Mouse (Mus musculus) cerebellum, adult 2 months (tissue): ENCODE results near the gene Lrrc46. TPM values are rescaled to one million over a fixed set of nuclear protein-coding genes. Genes with fewer than 3 reads are reported as not detected.

Experiments
- DNase-seq, 2 experiments: peaks; one replicate each; pipeline ENCODE4 v3.0.0; 2021
- H3K27ac ChIP-seq: fragments of 200-500 bp; 2 replicates; pipeline ENCODE4 v1.5.1; 2012; ENCODE audit warnings: low read length, control low read depth, inconsistent platforms; ENCODE audit not compliant: insufficient read depth
- H3K27me3 ChIP-seq: fragments of 200-500 bp; 2 replicates; pipeline ENCODE4 v1.6.1; 2012; ENCODE audit warnings: inconsistent platforms, mild to moderate bottlenecking, low read length, moderate library complexity; ENCODE audit not compliant: control insufficient read depth, insufficient read depth
- H3K4me1 ChIP-seq: fragments of 200-500 bp; 2 replicates; pipeline ENCODE4 v1.6.1; 2011; ENCODE audit warnings: low read length; ENCODE audit not compliant: control insufficient read depth, insufficient read depth
- H3K4me3 ChIP-seq: fragments of 200-500 bp; replicated peaks from 2 replicates; pipeline ENCODE3; 2011; ENCODE audit warnings: mild to moderate bottlenecking, low read depth, low read length, control low read depth; ENCODE audit not compliant: insufficient read depth
- CTCF ChIP-seq: fragments of 200-500 bp; IDR thresholded peaks from 2 replicates; pipeline ENCODE4 v1.5.1; 2011; ENCODE audit warnings: low read depth, mild to moderate bottlenecking, control low read depth, low read length, moderate library complexity, borderline replicate concordance; ENCODE audit not compliant: insufficient read depth
- POLR2A ChIP-seq: fragments of 200-500 bp; IDR thresholded peaks from 2 replicates; pipeline ENCODE4 v1.6.1; 2011; ENCODE audit warnings: low read length, control low read depth, borderline replicate concordance; ENCODE audit not compliant: insufficient read depth
- WGBS: fragments of 180-500 bp; shearing (Covaris S2); methylation state at CpG from one replicate; pipeline ENCODE4 v1.1.7; 2018; 5-methylcytosine and 5-hydroxymethylcytosine counted together
- polyA plus RNA-seq: library from polyadenylated mRNA; depleted of rRNA; stranded (reverse); fragments of >200 nt; gene quantifications from 2 replicates; pipeline ENCODE4 v1.2.3, GENCODE M21; 2012

The Lrrc46 gene
- polyA plus RNA-seq, 1 experiment: 1.4 TPM

- Histone ChIP-seq H3K27ac (no peak overlapping the region), H3K4me1 (no peaks in the 10 kb centered on the region), H3K27me3 (no peaks in the 10 kb centered on the region), H3K4me3 (no peak overlapping the region)
- WGBS: 52% methylated on average over 9 of the region's 9 CpGs
- no peak for DNase-seq
- TF ChIP-seq CTCF (no peak), POLR2A (no peak)
Observed at GRCm38 (mm10) chr11:97063274-97063920, 22.2 kb upstream of the Lrrc46 start.

GRCm38 (mm10) chr11:97052219-97052646 lies 11.0 kb upstream of the Lrrc46 start:
- no peak for DNase-seq
- H3K4me3 ChIP-seq: peak overlapping the region; percentile 6
- peaks cover 14% of the 10 kb centered on the region for H3K4me1 ChIP-seq
- TF ChIP-seq POLR2A: no peak
- no peak for TF ChIP-seq CTCF
- 17% methylated on average over 11 of the region's 11 CpGs for WGBS
- no peak overlapping the region for H3K27ac ChIP-seq
- no peaks in the 10 kb centered on the region for H3K27me3 ChIP-seq

GRCm38 (mm10) chr11:97050944-97051586 lies 9.9 kb upstream of the Lrrc46 start:
- Histone ChIP-seq H3K4me1 (peaks cover 14% of the 10 kb centered on the region), H3K27ac (peak overlapping the region; percentile 40), H3K4me3 (peak overlapping the region; percentile 69), H3K27me3 (no peaks in the 10 kb centered on the region)
- DNase-seq: peak in 1 of 2 experiments; percentile 37
- no peak for TF ChIP-seq CTCF
- TF ChIP-seq POLR2A: no peak
- under 1% methylated on average over 13 of the region's 13 CpGs for WGBS

GRCm38 (mm10) chr11:97050216-97050943 lies 9.2 kb upstream of the Lrrc46 start, which contains the start of gene Osbpl7:
TSS of gene Osbpl7 (plus strand) at chr11:97050628.
- TF ChIP-seq POLR2A (peak; percentile 72; the same call in 1 of the 2 replicates), CTCF (peak; percentile 42; the same call in 1 of the 2 replicates)
- Histone ChIP-seq H3K4me3 (peak within 1 kb of the TSS; percentile 69), H3K4me1 (peaks cover 14% of the 10 kb centered on the region), H3K27me3 (no peaks in the 10 kb centered on the region), H3K27ac (peak within 1 kb of the TSS; percentile 40)
- peak; percentile 75 to 77 for DNase-seq
- under 1% methylated on average over 18 of the region's 18 CpGs for WGBS

DNA sequence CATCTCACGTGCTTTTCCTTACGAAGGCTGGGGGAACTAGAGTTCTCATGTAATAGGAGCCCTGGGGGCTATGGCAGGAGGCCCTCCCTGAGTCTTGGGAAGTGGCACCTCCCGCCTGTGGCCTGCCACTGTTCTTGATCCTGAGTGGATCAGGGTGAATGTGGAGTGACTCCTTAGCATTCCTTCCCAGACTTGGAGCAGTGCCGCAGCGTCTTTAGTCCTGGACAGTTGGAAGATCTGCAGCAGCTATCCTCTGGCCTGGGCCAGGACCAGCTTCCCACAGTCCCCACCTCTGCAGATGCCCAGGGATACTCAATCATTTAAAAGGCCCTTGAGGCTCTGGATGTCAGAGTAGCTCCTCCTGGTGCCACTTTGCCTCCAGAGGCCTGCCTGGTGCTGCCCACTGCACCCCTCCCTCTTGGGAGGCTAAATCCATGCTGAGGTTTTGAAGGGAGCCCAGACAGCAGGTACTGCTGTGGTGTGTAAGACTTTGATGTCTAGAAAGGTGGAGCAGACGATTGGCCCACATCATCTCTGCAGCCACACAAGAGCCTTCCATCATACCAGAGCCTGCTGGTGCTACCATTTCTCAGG lies 8.4 kb upstream of the Lrrc46 start:
- no peak for DNase-seq
- Histone ChIP-seq H3K4me1 (peaks cover 14% of the 10 kb centered on the region), H3K27me3 (no peaks in the 10 kb centered on the region), H3K27ac (no peak overlapping the region), H3K4me3 (no peak overlapping the region)
- 85% methylated on average over 6 of the region's 6 CpGs for WGBS
- no peak for TF ChIP-seq POLR2A

GRCm38 (mm10) chr11:97048090-97048650 lies 7.0 kb upstream of the Lrrc46 start:
- no peak overlapping the region for H3K4me3 ChIP-seq
- WGBS: 41% methylated on average over 8 of the region's 8 CpGs
- no peaks in the 10 kb centered on the region for H3K27me3 ChIP-seq
- peaks cover 14% of the 10 kb centered on the region for H3K4me1 ChIP-seq
- no peak overlapping the region for H3K27ac ChIP-seq
- TF ChIP-seq CTCF (no peak), POLR2A (no peak)
- no peak for DNase-seq

- Histone ChIP-seq H3K27me3 (no peaks in the 10 kb centered on the region), H3K27ac (no peak overlapping the region), H3K4me3 (no peak overlapping the region), H3K4me1 (peaks cover 3% of the 10 kb centered on the region; the same call in 1 of the 2 replicates)
- TF ChIP-seq CTCF (no peak), POLR2A (no peak)
- 82% methylated on average over 7 of the region's 7 CpGs for WGBS
- DNase-seq: no peak
Observed at GRCm38 (mm10) chr11:97045861-97046260, 4.7 kb upstream of the Lrrc46 start.
